In genomic region chr11:60351388-60351787, GRCm38 (mm10) we compare ENCODE assay signal across 8 mouse cellular contexts. TPM values are rescaled to one million over a fixed set of nuclear protein-coding genes. Genes with fewer than 3 reads are reported as not detected.
DNase-seq lines count a peak whose midpoint lies in the region; ATAC-seq and TF ChIP-seq lines count a peak whose summit lies in the region.

No protein-coding gene starts in this region.

- no peaks in the 10 kb centered on the region for H3K9me3 ChIP-seq in neural tube, embryonic 11.5 days (ENCODE audit: control insufficient read depth, low read length)
- H3K9me3 ChIP-seq in embryonic facial prominence, embryonic 15.5 days (replicated peaks) = no peaks in the 10 kb centered on the region

- peak overlapping the region; percentile 71 for H3K4me2 ChIP-seq in neural tube, embryonic 11.5 days (ENCODE audit: low read depth)
- peak overlapping the region; percentile 78 for H3K4me2 ChIP-seq in embryonic facial prominence, embryonic 15.5 days (replicated peaks)

- H3K4me3 ChIP-seq in neural tube, embryonic 11.5 days (ENCODE audit: low read depth, low read length) = no peak overlapping the region
- H3K4me3 ChIP-seq in embryonic facial prominence, embryonic 15.5 days (replicated peaks) = peak overlapping the region; percentile 81
- H3K4me3 ChIP-seq in small intestine, adult 2 months (ENCODE audit: low read depth, low read length) = peak overlapping the region; percentile 88; the same call in 1 of the 2 replicates

- H3K9ac ChIP-seq in neural tube, embryonic 11.5 days (ENCODE audit: low read length) = no peak overlapping the region
- no peak overlapping the region for H3K9ac ChIP-seq in embryonic facial prominence, embryonic 15.5 days

- peaks cover 9% of the 10 kb centered on the region for H3K4me1 ChIP-seq in neural tube, embryonic 11.5 days (ENCODE audit: control insufficient read depth, insufficient read depth, low read length)
- peaks cover 19% of the 10 kb centered on the region for H3K4me1 ChIP-seq in embryonic facial prominence, embryonic 15.5 days
- H3K4me1 ChIP-seq in small intestine, adult 2 months (ENCODE audit: control insufficient read depth, insufficient read depth, insufficient read length, low read length) = peaks cover 8% of the 10 kb centered on the region

- no peak for ATAC-seq in neural tube, embryonic 11.5 days (ENCODE audit: insufficient read depth, low FRiP score, low TSS enrichment)
- no peak for ATAC-seq in embryonic facial prominence, embryonic 15.5 days (ENCODE audit: insufficient number of reproducible peaks, low FRiP score, low TSS enrichment, low read depth)

- H3K36me3 ChIP-seq in neural tube, embryonic 11.5 days (ENCODE audit: control insufficient read depth, insufficient read depth, low read length) = no peaks in the 10 kb centered on the region
- H3K36me3 ChIP-seq in embryonic facial prominence, embryonic 15.5 days = no peaks in the 10 kb centered on the region
- no peaks in the 10 kb centered on the region for H3K36me3 ChIP-seq in small intestine, adult 2 months (ENCODE audit: control insufficient read depth, insufficient read depth, low read length)

- H3K27ac ChIP-seq in neural tube, embryonic 11.5 days (ENCODE audit: low read depth, low read length) = no peak overlapping the region
- H3K27ac ChIP-seq in embryonic facial prominence, embryonic 15.5 days (replicated peaks) = peak overlapping the region; percentile 71
- H3K27ac ChIP-seq in small intestine, adult 2 months (ENCODE audit: insufficient read depth, low read depth, low read length) = peak overlapping the region; percentile 94

- 62% methylated on average over 2 of the region's 2 CpGs for WGBS in neural tube, embryonic 11.5 days
- 48% methylated on average over 2 of the region's 2 CpGs for WGBS in embryonic facial prominence, embryonic 15.5 days
- 35% methylated on average over 2 of the region's 2 CpGs for WGBS in small intestine, adult 2 months

- DNase-seq in neural tube, embryonic 11.5 days (ENCODE audit: low spot score) = no peak
- no peak for DNase-seq in neural tube, embryonic 10.5 days (ENCODE audit: extremely low spot score, low spot score)
- DNase-seq in kidney, postnatal 25 days = peak; percentile 46 to 63
- DNase-seq in right cerebral cortex, postnatal 4 days = no peak
- no peak for DNase-seq in layer of hippocampus, adult 8-10 months (ENCODE audit: low spot score in 2 of 2)
- DNase-seq in gastrocnemius, adult 8-10 months (ENCODE audit: low spot score in 2 of 2) = no peak

- no peak for TF ChIP-seq CTCF in small intestine, adult 2 months (IDR thresholded peaks at IDR 0.05; ENCODE audit: extremely low read depth, insufficient read length, insufficient replicate concordance, low read depth, low read length)

- no peak for TF ChIP-seq POLR2A in small intestine, adult 2 months (IDR thresholded peaks at IDR 0.05; ENCODE audit: low read depth, low read length)

- no peaks in the 10 kb centered on the region for H3K27me3 ChIP-seq in neural tube, embryonic 11.5 days (ENCODE audit: control insufficient read depth, insufficient read depth, low read length)
- no peaks in the 10 kb centered on the region for H3K27me3 ChIP-seq in embryonic facial prominence, embryonic 15.5 days
- no peaks in the 10 kb centered on the region for H3K27me3 ChIP-seq in small intestine, adult 2 months (ENCODE audit: control insufficient read depth, insufficient read depth, low read length)

RNA-seq across cellular contexts. Expression of gene Tom1l2, which starts 1.3 kb away (rescaled TPM):
- 19.1 and 21.2 TPM in 2 replicates for polyA plus RNA-seq in neural tube, embryonic 11.5 days (2014; fragmentation: Nextera tagmentation; extraction: Ambion mirVana)
- 34.1 and 36.7 TPM in 2 replicates for polyA plus RNA-seq in embryonic facial prominence, embryonic 15.5 days (2015; fragmentation: Nextera tagmentation; extraction: Ambion mirVana)
- 73.6 and 152 TPM in 2 replicates for polyA plus RNA-seq in small intestine, adult 2 months (2012; rRNA removed)
- total RNA-seq in layer of hippocampus, adult 8-10 months (2022) = 100 to 1,000 TPM; 179 to 207 (median 191) TPM
- 10 to 100 TPM; 61.0 to 68.8 (median 65.7) TPM for total RNA-seq in gastrocnemius, adult 8-10 months (2022)

RNA-seq across cellular contexts. Expression of gene Drc3, which starts 1.7 kb away (rescaled TPM):
- polyA plus RNA-seq in neural tube, embryonic 11.5 days (2014; fragmentation: Nextera tagmentation; extraction: Ambion mirVana) = 0.69 and 1.4 TPM in 2 replicates
- 10.5 and 20.0 TPM in 2 replicates for polyA plus RNA-seq in embryonic facial prominence, embryonic 15.5 days (2015; fragmentation: Nextera tagmentation; extraction: Ambion mirVana)
- polyA plus RNA-seq in small intestine, adult 2 months (2012; rRNA removed) = 0.30 and 0.33 TPM in 2 replicates
- 1 to 10 TPM; 7.3 to 8.5 (median 7.8) TPM for total RNA-seq in layer of hippocampus, adult 8-10 months (2022)
- total RNA-seq in gastrocnemius, adult 8-10 months (2022) = 1 to 10 TPM; 1.1 to 1.4 (median 1.1) TPM

Comparison
In these comparisons a context has a peak if more than half of its experiments do, and no peak if none do; other contexts are left out.
1. DNase-seq: peak in kidney, postnatal 25 days (2 of 2); none in neural tube, embryonic 11.5 days (single experiment), neural tube, embryonic 10.5 days (single experiment), right cerebral cortex, postnatal 4 days (single experiment), layer of hippocampus, adult 8-10 months (0 of 2) and gastrocnemius, adult 8-10 months (0 of 2).